Mouse (Mus musculus) heart, embryonic 14.5 days (tissue): ENCODE results near the gene Gm21988. TPM values are rescaled to one million over a fixed set of nuclear protein-coding genes. Genes with fewer than 3 reads are reported as not detected.

Experiments
- ATAC-seq: fragments of 200-750 bp; cut with Nextera tagmentation; 2 replicates; pipeline ENCODE4 v1.8.0; 2017; ENCODE audit warnings: low read depth, moderate TSS enrichment; ENCODE audit not compliant: insufficient number of reproducible peaks, insufficient read depth, low FRiP score
- H3K27ac ChIP-seq, 2 experiments: fragments of 200-500 bp in 1 of 2; fragments of 300-500 bp in 1 of 2; sonication (generic) in 1 of 2; replicated peaks in 1 of 2; 2 replicates each; pipeline ENCODE4 v1.5.1; 2012 to 2014; ENCODE audit warnings: low read depth in 2 of 2, low read length in 2 of 2, control low read depth in 1 of 2, mild to moderate bottlenecking in 1 of 2, mixed read lengths in 1 of 2; ENCODE audit not compliant: control insufficient read depth in 1 of 2, insufficient read depth in 1 of 2
- H3K27me3 ChIP-seq: fragments of 300-500 bp; sonication (generic); 2 replicates; pipeline ENCODE4 v1.6.1; 2014; ENCODE audit warnings: mild to moderate bottlenecking, low read length, control low read depth; ENCODE audit not compliant: control insufficient read depth, insufficient read depth
- H3K36me3 ChIP-seq: fragments of 300-500 bp; sonication (generic); 2 replicates; pipeline ENCODE4 v1.6.1; 2014; ENCODE audit warnings: mild to moderate bottlenecking, control low read depth, low read length, mixed read lengths; ENCODE audit not compliant: control insufficient read depth, insufficient read depth
- H3K4me1 ChIP-seq, 2 experiments: fragments of 200-500 bp in 1 of 2; fragments of 300-500 bp in 1 of 2; sonication (generic) in 1 of 2; 2 replicates each; pipeline ENCODE4 v1.6.1; 2012 to 2014; ENCODE audit warnings: low read length in 2 of 2, control low read depth in 1 of 2, mixed read lengths in 1 of 2; ENCODE audit not compliant: control insufficient read depth in 2 of 2, insufficient read depth in 2 of 2
- H3K4me2 ChIP-seq: fragments of 300-500 bp; sonication (generic); 2 replicates; pipeline ENCODE4 v1.6.1; 2014; ENCODE audit warnings: mild to moderate bottlenecking, low read length
- H3K4me3 ChIP-seq, 2 experiments: fragments of 200-500 bp in 1 of 2; fragments of 300-500 bp in 1 of 2; sonication (generic) in 1 of 2; 2 replicates each; pipeline ENCODE4 v1.5.1; 2012 to 2014; ENCODE audit warnings: low read length in 2 of 2, mild to moderate bottlenecking in 2 of 2, control low read depth in 1 of 2, low read depth in 1 of 2, moderate library complexity in 1 of 2; ENCODE audit not compliant: control insufficient read depth in 1 of 2, insufficient read depth in 1 of 2
- H3K9ac ChIP-seq: fragments of 300-500 bp; sonication (generic); 2 replicates; pipeline ENCODE4 v1.6.1; 2014; ENCODE audit warnings: mild to moderate bottlenecking, low read length
- H3K9me3 ChIP-seq: fragments of 300-500 bp; sonication (generic); 2 replicates; pipeline ENCODE4 v1.6.1; 2016; ENCODE audit warnings: low read length, control low read depth; ENCODE audit not compliant: control insufficient read depth
- WGBS: fragments of 180-500 bp; shearing (Covaris S2); extraction: QIAGEN DNeasy Blood & Tissue Kit; methylation state at CpG from one replicate; pipeline ENCODE4 v1.1.7; 2014; 5-methylcytosine and 5-hydroxymethylcytosine counted together
- polyA plus RNA-seq: library from polyadenylated mRNA; unstranded; fragments of >200 nt; fragmentation: Nextera tagmentation; extraction: Ambion mirVana; gene quantifications from 2 replicates; pipeline ENCODE4 v1.2.1, GENCODE M21; 2014

Gm21988 gene
- polyA plus RNA-seq, 1 experiment from 2014 or later = 12.2 TPM

DNA sequence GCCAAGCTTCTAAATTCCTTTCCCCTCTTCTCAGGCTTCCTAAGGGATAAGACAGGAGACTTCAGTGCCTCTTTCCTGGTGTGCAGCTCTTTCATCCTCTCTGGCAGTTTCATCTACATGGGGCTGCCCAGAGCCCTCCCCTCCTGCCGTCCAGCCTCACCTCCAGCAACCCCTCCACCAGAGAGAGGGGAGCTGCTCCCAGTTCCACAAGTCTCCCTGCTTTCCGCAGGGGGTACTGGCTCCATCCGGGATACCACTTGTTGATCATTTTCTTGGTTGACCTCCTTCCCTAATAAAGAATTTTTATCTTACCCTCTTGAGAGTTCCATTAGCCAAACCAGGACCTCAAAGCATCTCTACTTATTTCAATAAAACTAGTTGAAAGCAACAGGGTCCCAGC is 23.5 kb downstream of the Gm21988 start:
- Histone ChIP-seq H3K4me2 (no peak overlapping the region), H3K27ac (no peak overlapping the region), H3K9ac (no peak overlapping the region), H3K9me3 (no peaks in the 10 kb centered on the region), H3K27me3 (peaks cover 59% of the 10 kb centered on the region), H3K4me1 (peaks cover 4 to 19% of the 10 kb centered on the region in 2 experiments; a peak in 3 of 4 replicates), H3K36me3 (no peaks in the 10 kb centered on the region), H3K4me3 (no peak overlapping the region)
- no peak for ATAC-seq
- 63% methylated on average over 3 of the region's 3 CpGs for WGBS

DNA sequence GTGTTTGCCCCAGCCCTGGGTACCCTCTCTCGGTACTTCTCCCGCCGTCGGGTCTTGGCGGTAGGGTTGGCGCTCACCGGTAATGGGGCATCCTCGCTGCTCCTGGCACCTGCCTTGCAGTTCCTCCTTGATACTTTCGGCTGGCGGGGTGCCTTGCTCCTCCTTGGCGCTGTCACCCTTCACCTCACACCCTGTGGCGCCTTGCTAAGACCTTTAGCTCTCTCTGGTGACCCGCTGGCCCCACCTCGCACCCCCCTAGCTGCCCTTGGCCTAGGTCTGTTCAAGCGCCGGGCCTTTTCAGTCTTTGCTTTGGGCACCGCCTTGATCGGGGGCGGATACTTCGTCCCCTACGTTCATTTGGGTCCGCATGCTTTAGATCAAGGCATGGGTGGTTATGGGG is 24.3 kb downstream of the Gm21988 start:
- Histone ChIP-seq H3K27me3 (peaks cover 65% of the 10 kb centered on the region), H3K4me3 (no peak overlapping the region)
- ATAC-seq = no peak

DNA sequence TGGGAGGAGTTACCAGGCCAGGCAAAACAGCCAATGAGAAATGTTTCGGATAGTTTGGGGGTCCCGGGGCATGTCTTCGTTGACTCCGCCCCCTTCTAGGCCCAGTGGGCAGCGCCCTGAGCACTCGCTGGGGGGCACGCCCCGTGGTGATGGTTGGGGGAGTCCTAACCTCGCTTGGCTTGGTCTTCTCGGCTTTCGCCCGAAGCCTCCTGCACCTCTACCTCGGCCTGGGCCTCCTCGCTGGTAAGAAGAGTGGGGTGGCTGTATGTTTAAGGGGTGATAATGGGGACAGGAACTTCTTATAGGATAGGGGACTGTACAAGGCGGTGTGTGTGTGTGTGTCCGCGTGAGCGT is 24.8 kb downstream of the Gm21988 start:
- WGBS = 6% methylated on average over 18 of the region's 18 CpGs
- Histone ChIP-seq H3K4me1 (peaks cover 0 to 14% of the 10 kb centered on the region in 2 experiments; a peak in 3 of 4 replicates), H3K4me2 (peak overlapping the region; percentile 63), H3K27me3 (peaks cover 65% of the 10 kb centered on the region), H3K27ac (no peak overlapping the region), H3K4me3 (peak overlapping the region; percentile 29 to 33; a peak in 3 of 4 replicates), H3K9ac (no peak overlapping the region), H3K9me3 (no peaks in the 10 kb centered on the region), H3K36me3 (no peaks in the 10 kb centered on the region)
- no peak for ATAC-seq

More for the DNA sequence above, 24.3 kb downstream of the Gm21988 start:
- 15% methylated on average over 22 of the region's 22 CpGs for WGBS
- Histone ChIP-seq H3K36me3 (no peaks in the 10 kb centered on the region), H3K4me2 (no peak overlapping the region), H3K9ac (no peak overlapping the region), H3K4me1 (peaks cover 3 to 19% of the 10 kb centered on the region in 2 experiments; a peak in 3 of 4 replicates), H3K9me3 (no peaks in the 10 kb centered on the region), H3K27ac (no peak overlapping the region)

DNA sequence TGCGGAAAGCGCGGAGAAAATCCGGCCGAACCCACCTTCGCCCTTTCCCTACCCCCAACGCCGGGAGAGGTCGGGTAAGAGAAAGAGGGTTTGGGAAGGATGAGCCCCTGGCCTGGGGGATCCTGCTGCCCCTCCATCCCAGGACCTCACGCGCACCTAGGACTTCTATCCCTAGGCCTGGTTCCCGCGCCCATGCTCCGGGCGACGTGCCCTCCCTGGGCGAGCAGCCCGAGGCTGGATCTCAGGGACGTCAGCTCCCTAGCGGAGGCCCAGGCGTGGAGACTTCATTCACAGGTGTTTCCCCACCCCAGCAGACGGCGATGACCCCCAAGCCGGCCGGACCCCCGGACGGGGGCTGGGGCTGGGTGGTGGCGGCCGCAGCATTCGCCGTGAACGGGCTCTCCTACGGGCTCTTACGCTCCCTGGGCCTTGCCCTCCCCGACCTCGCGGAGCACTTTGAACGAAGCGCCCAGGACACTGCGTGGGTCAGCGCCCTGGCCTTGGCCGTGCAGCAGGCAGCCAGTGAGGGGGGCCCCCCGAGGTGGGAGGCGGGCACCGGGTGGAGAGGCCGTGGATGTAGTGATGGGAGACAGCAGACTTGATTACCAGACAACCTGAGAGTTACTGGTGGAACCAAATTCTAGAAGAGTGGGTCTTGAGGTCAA is 25.3 kb downstream of the Gm21988 start:
- Histone ChIP-seq H3K9me3 (no peaks in the 10 kb centered on the region), H3K9ac (peak overlapping the region; percentile 25; the same call in 1 of the 2 replicates), H3K27ac (no peak overlapping the region), H3K4me1 (peaks cover 0 to 13% of the 10 kb centered on the region in 2 experiments; a peak in 3 of 4 replicates), H3K36me3 (no peaks in the 10 kb centered on the region), H3K27me3 (peaks cover 65% of the 10 kb centered on the region), H3K4me2 (peak overlapping the region; percentile 63), H3K4me3 (peak overlapping the region; percentile 29 to 33)
- ATAC-seq = no peak
- 1% methylated on average over 46 of the region's 46 CpGs for WGBS

DNA sequence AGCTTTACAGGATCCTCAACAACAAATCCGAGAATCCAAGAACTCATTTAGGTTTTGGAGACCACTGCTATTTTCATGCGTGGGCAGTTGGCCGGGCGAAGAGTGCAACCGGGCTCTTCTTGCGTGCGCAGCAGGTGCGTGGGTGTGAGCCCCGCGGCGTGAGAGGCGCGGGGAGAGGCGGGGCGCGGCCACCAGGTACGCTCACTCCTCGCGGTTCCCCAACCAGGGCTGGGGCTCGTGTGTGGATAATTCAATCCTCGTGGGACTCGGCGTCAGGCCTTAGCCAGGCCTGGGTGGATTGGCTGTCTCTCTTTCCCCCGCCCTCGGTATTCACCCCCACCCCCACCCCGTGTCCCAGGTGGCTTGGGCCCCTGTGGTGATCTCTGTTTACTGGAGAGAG is 25.9 kb downstream of the Gm21988 start:
- H3K9ac ChIP-seq = peak overlapping the region; percentile 25; the same call in 1 of the 2 replicates
- peak overlapping the region; percentile 63 for H3K4me2 ChIP-seq

DNA sequence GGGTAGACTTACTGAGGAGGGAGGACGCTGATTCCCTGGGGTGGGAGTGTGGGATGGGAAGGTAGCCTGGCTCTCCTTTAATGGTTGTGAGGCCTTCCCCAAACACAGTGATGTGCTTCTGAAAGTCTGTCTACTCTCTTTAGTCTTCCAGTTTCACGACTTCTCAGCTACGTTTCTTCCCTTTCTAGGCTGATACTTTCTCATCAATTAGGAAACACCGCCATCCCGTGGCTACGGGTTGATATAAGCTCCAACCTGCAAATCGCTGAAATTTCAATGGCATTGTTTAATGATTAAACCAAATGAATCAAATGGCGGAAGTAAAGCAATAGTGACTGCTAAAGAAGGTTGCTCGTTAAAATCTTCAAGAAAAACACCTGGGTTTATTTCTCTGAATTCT is 26.7 kb downstream of the Gm21988 start:
- WGBS = 10% methylated on average over 9 of the region's 9 CpGs

More for the DNA sequence above, 25.9 kb downstream of the Gm21988 start:
- ATAC-seq = no peak
- peaks cover 0 to 13% of the 10 kb centered on the region in 2 experiments; a peak in 3 of 4 replicates for H3K4me1 ChIP-seq
- no peaks in the 10 kb centered on the region for H3K36me3 ChIP-seq
- no peak overlapping the region for H3K27ac ChIP-seq
- peak overlapping the region in 1 of 2 experiments; percentile 33; a peak in 3 of 4 replicates for H3K4me3 ChIP-seq
- 8% methylated on average over 26 of the region's 26 CpGs for WGBS
- H3K9me3 ChIP-seq = no peaks in the 10 kb centered on the region
- peaks cover 65% of the 10 kb centered on the region for H3K27me3 ChIP-seq

DNA sequence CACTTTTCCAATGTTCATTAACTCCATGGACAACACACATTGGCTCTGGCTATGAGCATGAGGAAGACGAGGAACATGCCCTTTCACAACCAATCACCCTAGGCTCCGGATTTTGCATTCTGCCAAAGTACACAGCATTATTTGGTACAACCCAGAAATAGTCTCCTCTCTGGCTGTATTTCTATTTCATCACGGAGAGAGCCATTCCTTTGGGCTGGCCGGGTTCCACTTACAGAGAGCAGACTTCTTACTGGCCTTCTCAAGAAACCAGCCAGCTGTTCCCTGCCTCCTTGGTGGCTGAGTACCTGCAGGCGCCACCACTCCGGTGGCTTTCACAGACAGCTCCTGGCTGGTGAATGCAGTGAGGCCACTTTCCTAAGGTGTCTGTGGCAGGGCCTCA is 27.2 kb downstream of the Gm21988 start, which contains the start of gene Slc16a11:
TSS of gene Slc16a11 (plus strand) at position 330 of the 400 bp plus-strand sequence.
- Histone ChIP-seq H3K4me1 (peaks cover 0 to 13% of the 10 kb centered on the region in 2 experiments; a peak in 3 of 4 replicates), H3K9me3 (no peaks in the 10 kb centered on the region), H3K27ac (no peak within 1 kb of the TSS), H3K4me3 (peak within 1 kb of the TSS in 1 of 2 experiments; percentile 33; a peak in 1 of 4 replicates), H3K4me2 (0 out of 2 replicates have a peak within 1 kb of the TSS, but pooled peaks have one; percentile 63), H3K36me3 (no peaks in the 10 kb centered on the region), H3K9ac (no peak within 1 kb of the TSS), H3K27me3 (peaks cover 61% of the 10 kb centered on the region)
- no peak for ATAC-seq
- WGBS = 53% methylated on average over 6 of the region's 6 CpGs

More for the DNA sequence above, 26.7 kb downstream of the Gm21988 start:
- no peak for ATAC-seq
- Histone ChIP-seq H3K4me1 (peaks cover 0 to 13% of the 10 kb centered on the region in 2 experiments; a peak in 3 of 4 replicates), H3K27ac (no peak overlapping the region), H3K4me2 (no peak overlapping the region), H3K9me3 (no peaks in the 10 kb centered on the region), H3K27me3 (peaks cover 65% of the 10 kb centered on the region), H3K4me3 (no peak overlapping the region), H3K9ac (no peak overlapping the region), H3K36me3 (no peaks in the 10 kb centered on the region)
